Mouse (Mus musculus) MN1 (cell line): ENCODE measurements around the gene Tnnc1.

Experiments
- DNase-seq: peaks from one replicate; pipeline ENCODE4 v3.0.0-alpha.2; 2016; ENCODE audit warnings: low spot score

The Tnnc1 gene

GRCm38 (mm10) chr14:31184195-31184594 lies 23.9 kb upstream of the Tnnc1 start:
- DNase-seq, result no peak

- peak; percentile 66 for DNase-seq
These were observed 21.5 kb upstream of the Tnnc1 start for GRCm38 (mm10) chr14:31186656-31187055.

- DNase-seq, result peak; percentile 46
These were observed 19.3 kb upstream of the Tnnc1 start for GRCm38 (mm10) chr14:31188771-31189181.

- no peak for DNase-seq
These were observed 18.8 kb upstream of the Tnnc1 start for GRCm38 (mm10) chr14:31189348-31189747.

GRCm38 (mm10) chr14:31191936-31192335 lies 16.2 kb upstream of the Tnnc1 start:
- peak; percentile 51 for DNase-seq

GRCm38 (mm10) chr14:31193791-31194190 lies 14.3 kb upstream of the Tnnc1 start:
- DNase-seq, result no peak

GRCm38 (mm10) chr14:31194441-31194840 lies 13.7 kb upstream of the Tnnc1 start:
- DNase-seq, result no peak

GRCm38 (mm10) chr14:31194891-31195513 lies 13.1 kb upstream of the Tnnc1 start:
- DNase-seq, result peak; percentile 72

- DNase-seq, result no peak
These were observed 12.6 kb upstream of the Tnnc1 start for GRCm38 (mm10) chr14:31195521-31195920.

- DNase-seq, result peak; percentile 59
These were observed 12.1 kb upstream of the Tnnc1 start for GRCm38 (mm10) chr14:31195968-31196367.

GRCm38 (mm10) chr14:31197547-31198516 lies 10.3 kb upstream of the Tnnc1 start:
- peak; percentile 68 for DNase-seq

- DNase-seq, result no peak
These were observed 8.5 kb upstream of the Tnnc1 start for GRCm38 (mm10) chr14:31199599-31199998.

- DNase-seq, result no peak
These were observed 8.1 kb upstream of the Tnnc1 start for GRCm38 (mm10) chr14:31200038-31200437.

GRCm38 (mm10) chr14:31204844-31205243 lies 3.3 kb upstream of the Tnnc1 start:
- no peak for DNase-seq

GRCm38 (mm10) chr14:31205244-31205561 lies 2.9 kb upstream of the Tnnc1 start:
- DNase-seq, result peak; percentile 64

GRCm38 (mm10) chr14:31205562-31206467 lies 2.3 kb upstream of the Tnnc1 start:
- peak; percentile 49 for DNase-seq

GRCm38 (mm10) chr14:31206472-31206981 lies 1.6 kb upstream of the Tnnc1 start:
- peak; percentile 95 for DNase-seq

GRCm38 (mm10) chr14:31207070-31207830 lies 862 bp upstream of the Tnnc1 start:
- DNase-seq, result peak; percentile 20

- DNase-seq, result no peak
These were observed 1.0 kb downstream of the Tnnc1 start for GRCm38 (mm10) chr14:31209133-31209557.

- no peak for DNase-seq
These were observed 3.7 kb downstream of the Tnnc1 start for GRCm38 (mm10) chr14:31211854-31212253.

- DNase-seq, result no peak
These were observed 4.4 kb downstream of the Tnnc1 start for GRCm38 (mm10) chr14:31212499-31212898.
